Mouse (Mus musculus) G1E-ER4 (cell line): ENCODE results near the gene Dnttip1. TPM values are rescaled to one million over a fixed set of nuclear protein-coding genes. Genes with fewer than 3 reads are reported as not detected.

ENCODE experiments used
- GATA1 ChIP-seq: IDR thresholded peaks from one replicate; pipeline ENCODE4 v1.8.0; 2012; ENCODE audit warnings: low read length, inconsistent platforms
- polyA plus RNA-seq: library from polyadenylated mRNA; stranded (reverse); fragments of >175 nt; gene quantifications from 2 replicates; pipeline ENCODE4 v1.2.3, GENCODE M21; 2012

The Dnttip1 gene
- polyA plus RNA-seq, 1 experiment = 212 TPM

DNA sequence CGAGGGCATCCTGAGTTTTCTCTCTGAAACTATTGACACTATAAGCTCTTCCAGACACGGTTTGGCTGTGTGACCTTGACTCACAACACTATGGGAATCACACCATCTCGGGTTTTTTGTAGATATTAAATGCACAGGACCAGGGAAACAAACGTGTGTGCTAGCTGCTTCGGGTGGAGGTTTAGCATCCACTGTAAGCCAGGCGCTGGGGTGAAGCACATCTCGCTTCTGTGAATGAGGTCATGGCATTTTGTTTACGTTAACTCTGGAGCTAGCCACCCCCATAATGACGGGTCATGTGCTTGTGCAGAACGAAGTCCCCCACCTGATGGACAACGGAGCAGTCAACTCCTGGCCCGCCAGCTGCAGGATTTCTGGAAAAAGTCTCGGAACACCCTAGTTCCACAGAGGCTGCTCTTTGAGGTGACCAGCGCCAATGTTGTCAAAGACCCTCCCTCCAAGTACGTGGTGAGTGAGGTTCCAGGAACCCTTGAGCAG, 40.7 kb downstream of the Dnttip1 start:
- TF ChIP-seq GATA1 = no peak

DNA sequence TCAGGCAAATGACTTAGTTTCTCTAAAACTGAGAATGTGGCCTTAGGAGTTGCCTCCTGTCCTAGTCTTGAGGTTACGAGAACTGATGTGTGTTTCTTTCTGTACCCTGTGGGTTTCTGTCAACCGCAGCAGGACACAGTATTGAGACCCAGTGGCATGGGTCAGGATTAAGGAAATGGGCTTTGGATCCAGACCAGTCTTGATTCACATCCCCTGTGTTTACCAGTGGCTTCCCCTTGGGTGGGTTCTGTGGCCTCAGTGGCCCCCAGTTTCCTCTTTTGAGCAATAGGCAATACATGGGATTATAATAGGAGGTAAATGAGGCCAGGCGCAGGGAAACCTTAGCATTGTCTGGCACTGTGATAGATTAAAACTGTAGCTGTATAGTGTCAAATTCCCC, 41.2 kb downstream of the Dnttip1 start:
- TF ChIP-seq GATA1 = no peak

DNA sequence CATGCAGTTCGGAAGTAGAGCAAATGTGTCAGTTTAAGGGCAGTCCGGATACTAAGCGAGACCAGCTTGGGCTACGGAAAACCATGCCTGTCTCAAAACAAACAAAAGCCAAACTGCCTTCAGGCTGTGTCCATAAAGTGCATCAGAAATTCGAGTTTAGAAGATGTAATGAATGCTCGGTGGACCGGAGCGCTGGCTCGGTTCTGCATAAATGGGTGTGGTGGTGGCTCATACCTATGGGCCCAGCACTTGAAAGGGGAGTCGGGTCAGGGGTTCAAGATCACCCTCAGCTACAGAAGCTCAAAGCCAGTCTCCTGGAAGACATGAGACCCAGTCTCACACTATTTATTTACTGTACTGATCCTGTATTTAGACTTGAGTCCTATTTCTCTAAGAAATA, 42.0 kb downstream of the Dnttip1 start:
- TF ChIP-seq GATA1 = no peak

DNA sequence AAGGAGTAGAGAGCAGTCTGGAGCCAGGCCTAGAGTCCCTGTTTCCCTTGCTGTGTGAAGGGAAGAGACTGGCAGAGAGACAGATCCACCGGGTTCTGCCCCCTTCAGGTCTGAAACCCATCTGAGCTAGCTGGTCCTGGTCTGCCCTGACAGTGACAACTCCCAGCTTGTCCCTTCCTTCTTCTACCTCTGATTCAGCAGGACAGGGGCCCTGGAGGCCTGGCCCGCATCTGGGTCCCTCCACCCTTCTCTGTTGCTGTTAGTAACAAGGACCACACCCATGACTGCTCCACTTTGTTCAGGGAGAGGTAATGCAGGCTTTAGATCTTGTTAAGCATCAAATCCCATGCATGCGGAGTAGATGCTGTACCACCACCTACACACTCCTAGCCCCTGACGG, 42.6 kb downstream of the Dnttip1 start:
- no peak for TF ChIP-seq GATA1

DNA sequence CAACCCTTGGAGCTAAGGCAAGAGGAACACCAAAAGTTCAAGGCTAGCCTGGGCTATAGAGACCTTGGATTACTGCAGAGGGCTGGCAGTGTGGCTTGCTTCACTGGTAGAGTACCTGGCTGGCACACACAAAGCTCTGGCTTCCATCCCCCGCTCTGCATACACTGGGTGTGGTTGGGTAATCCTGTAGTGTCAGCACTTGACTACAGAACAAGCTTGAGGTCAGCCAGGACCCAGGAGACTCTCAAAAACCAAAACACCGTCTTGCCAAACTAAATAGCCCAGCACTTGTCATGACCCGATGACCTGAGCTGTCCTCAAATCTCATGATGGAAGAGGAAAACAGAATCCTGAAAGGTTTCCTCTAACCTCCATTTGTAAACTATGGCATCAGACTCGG, 44.7 kb downstream of the Dnttip1 start:
- TF ChIP-seq GATA1 = no peak

DNA sequence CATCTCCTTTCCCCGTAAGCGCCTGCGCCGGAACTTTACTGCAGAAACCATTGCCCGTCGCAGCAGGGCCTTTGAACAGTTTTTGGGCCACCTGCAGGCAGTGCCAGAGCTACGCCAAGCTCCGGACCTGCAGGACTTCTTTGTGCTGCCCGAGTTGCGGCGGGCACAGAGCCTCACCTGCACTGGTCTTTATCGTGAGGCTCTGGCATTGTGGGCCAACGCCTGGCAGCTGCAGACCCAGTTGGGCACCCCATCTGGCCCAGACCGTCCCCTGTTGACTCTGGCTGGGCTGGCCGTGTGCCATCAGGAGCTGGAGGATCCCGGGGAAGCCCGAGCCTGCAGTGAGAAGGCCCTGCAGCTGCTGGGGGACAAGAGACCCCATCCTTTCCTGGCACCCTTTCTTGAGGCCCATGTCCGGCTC, 46.1 kb downstream of the Dnttip1 start:
- no peak for TF ChIP-seq GATA1

DNA sequence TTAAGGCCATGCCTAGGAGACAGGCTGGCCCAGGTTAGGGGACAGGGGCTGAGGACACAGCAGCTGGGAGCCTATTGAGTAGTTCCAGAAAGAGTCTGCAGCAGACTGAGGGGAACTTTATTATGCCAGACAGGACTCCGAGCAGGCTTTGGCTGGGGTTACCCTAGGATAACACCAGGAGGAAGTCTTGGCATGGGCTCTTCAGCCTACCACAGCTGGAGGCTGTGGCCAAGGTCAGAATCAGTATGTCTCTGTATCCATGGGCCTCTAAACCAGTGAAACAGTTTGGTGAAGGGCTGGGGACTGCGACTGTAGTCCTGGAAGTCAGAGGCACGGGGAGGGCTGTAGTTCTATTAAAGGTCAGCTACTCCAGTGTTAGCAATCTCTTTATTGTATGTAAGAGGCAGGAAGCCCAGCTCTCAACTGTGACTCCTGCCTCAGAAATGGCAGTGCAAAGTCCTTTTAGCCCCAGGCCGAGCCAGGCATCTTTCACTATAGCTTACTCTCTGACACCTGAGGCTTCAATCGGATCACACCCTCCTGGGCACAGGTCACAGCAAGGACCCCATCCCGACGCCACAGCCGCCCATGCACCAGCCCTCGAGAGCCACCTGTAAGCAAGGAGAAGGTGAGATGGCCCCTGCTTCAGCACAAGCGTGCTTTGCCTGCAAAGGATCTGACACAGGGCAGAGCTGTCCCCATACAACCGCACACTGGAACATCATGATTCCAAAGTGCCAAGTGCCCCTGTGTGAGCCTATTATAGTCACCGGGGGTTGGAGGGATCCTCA, 46.8 kb downstream of the Dnttip1 start:
- no peak for TF ChIP-seq GATA1

DNA sequence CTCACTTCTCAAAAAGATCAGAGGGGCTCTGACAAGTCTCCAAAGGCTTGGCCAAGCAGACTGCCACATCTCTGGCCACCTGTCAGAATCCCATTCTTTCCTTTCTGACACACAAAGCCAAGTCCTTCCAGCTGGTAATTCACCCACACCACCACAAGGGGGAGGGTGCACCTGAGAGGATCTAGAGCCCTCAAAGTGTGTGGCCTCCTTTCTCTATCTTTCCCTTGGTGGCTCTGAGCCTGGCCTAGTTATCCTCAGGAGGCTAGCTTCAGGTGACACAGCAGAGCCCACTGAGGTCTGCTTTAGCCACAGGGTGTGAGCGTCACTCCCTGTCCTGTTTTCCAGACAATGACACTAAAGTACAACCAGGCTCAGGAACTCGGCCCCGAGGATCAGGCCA, 47.5 kb downstream of the Dnttip1 start:
- no peak for TF ChIP-seq GATA1

DNA sequence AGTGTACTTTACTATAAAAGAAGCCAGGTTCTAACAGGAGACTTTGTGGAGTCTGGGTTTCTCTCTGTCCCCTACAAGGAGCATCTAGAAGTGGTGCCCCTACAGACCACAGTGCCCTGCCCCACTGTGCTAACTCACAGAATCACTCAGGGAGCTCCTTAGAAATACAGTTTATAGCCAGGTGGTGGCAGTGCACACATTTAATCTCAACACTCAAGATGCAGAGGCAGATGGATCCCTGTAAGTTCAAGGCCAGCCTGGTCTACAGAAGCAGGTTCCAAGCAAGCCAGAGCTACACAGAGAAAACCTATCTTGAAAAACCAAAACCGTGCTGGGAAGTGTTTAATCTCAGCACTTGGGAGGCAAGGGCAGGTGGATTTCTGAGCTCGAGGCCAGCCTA, 48.0 kb downstream of the Dnttip1 start:
- no peak for TF ChIP-seq GATA1

DNA sequence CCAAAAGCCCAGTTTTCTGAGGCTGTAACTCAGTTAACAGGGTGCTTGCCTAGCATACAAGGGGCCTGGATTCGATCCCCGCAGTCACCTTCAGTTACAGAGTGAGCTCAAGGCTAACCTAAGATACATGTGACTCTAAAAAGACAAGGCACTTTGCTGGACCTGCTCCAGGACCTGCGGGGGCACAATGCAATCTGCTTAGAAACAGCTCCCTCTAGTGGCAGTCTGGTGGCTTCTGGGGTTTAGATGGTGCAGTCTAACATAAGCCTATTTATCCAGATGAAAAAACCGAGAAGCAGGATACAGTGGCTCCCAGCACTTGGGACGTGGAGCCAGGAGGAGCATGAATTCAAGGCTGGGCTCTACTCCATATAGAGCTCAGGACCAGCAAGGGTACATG, 48.5 kb downstream of the Dnttip1 start:
- TF ChIP-seq GATA1 = no peak

DNA sequence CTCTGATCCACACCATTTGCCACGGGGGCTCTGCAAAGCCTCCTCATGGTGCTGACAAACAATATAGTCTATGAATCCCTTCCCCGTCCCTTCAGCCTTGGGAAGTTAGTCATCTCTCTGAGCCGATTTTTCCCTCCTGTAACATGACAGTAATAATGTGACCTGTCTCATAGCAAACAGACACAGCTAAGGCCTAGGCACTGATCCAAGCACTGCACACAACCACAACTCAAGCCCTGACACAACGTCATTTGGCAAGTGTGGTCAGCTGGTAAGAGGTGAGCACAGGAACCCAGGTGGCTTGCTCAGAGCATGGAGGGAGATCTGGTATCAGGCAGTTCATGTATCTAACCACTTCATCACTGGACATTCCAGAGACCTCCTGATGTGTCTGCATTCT, 50.1 kb downstream of the Dnttip1 start:
- TF ChIP-seq GATA1 = no peak

DNA sequence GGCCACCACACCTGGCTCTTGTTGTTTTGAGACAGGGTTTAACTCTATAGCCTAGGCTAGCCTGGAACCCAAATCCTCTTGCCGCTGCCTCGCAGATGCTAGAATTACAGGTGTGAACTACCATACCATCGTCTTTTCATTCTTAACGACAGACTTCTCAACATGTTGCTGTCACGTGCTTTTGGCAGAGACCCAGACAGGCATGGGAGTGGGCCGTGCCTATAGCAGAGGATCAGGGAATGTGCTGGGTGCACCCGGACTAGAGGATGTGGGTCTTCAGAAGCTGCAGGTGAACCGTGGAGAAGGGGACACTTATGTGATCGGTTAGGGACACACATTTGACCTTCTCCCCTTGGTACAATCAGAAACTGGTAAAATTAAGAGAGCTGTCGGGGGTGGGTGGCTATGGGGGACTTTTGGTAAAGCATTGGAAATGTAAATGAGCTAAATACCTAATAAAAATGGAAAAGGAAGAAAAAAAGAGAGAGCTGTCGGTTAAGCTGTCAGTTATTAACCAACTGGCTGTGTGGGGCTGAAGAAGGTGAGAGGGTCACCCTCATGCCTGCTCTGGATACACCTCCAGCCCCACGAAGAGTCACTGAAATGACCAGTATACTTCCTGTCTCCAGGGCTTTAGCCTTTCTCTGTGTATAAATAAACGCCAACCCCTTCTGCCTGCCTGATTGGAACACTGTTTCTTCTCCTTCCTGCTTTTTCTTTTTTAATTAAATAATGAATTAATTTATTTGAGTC, 54.6 kb downstream of the Dnttip1 start:
- no peak for TF ChIP-seq GATA1

DNA sequence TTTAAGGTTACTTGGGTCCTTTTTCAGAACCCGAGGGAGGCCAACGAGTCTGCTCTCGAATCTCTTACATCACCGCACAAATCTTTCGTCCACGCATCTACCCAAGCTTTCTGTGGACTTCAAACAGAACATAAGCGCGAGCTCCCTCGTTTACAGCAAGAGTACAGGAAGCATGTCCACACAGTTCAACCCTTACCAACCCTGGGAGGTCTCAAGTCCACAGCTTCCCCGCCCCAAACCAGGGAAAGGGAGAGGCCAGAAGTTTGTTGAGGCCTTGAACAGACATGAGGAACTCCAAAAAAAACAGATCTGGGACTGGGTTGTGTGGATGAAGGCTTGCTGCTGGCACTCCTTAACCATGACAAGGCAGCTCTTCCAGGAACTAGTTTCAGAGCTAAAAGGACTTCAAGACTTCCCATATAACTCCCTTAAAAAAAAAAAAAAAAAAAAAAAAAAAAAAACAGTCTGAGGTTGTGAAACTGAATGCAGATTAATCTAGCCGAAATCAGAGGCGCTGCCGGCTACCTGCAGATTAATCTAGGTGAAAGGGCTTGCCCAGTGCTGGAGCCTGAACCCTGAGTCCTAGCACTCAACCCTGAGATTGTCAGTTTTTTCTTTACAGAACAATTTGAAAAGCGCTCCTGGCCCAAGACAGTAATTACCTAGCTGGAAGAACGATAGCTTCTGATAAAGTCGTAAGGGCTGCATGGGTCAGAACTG, 57.6 kb downstream of the Dnttip1 start:
- no peak for TF ChIP-seq GATA1

DNA sequence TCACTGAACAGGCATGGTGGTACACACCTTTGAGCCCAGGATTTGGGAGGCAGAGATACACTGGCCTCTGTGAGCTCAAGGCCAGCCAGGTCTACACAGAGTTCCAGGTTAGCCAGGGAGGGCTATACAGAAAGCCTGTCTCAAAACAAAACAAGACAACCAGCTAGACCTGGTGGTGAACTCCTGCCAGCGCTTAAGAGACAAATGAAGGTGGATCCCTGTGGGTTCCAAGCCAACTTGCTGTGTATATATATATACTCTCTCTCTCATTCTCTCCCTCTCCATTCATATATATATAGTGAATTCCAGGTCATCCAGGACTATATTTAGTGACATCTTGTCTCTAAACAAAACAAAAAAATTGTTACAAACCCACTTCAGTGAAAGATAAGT, 58.1 kb downstream of the Dnttip1 start:
- no peak for TF ChIP-seq GATA1

DNA sequence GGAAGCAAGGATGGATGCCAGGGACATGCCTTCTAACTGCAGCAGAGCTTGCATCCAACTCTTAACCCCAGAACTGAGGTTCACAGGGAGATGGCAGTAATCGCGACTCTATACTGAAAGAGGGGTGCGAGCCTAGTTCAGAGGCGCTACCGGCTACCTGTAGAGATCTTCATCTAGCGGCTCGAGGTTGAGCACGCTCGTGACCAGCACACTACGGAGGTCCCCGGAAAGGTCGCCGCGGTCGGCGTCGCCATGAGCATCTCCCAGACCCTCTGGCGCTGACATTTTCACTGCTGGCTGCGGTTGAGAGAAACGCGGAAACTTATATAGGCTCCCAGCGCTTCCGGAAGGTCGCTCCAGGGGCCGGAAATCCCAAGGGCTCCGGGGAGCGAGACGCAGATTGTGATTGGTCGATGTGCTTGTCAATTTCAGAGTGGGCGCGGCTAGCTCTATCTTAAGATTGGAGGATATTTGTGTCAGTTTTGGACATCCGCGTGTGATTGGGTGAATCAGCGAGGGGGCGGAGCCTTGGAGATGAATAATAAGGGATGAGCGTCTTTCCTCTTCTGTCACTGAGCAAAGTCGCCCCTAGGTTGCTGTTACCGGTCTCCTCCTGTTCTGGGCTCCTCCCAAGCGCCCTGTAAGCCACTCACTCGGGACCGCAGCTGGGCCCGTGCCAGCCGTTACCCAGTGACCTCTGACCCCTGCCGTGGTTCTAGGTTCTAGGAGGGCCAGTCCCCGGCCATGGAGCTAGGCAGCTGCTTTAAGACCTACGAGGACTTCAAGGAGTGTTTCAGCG, 58.9 kb downstream of the Dnttip1 start, which contains the start of the genes Acot8 and Zswim3:
TSS of gene Acot8 (minus strand) at position 350 of the 799 bp plus-strand sequence.
TSS of gene Zswim3 (plus strand) at position 566 of the 799 bp plus-strand sequence.
- TF ChIP-seq GATA1 = no peak

DNA sequence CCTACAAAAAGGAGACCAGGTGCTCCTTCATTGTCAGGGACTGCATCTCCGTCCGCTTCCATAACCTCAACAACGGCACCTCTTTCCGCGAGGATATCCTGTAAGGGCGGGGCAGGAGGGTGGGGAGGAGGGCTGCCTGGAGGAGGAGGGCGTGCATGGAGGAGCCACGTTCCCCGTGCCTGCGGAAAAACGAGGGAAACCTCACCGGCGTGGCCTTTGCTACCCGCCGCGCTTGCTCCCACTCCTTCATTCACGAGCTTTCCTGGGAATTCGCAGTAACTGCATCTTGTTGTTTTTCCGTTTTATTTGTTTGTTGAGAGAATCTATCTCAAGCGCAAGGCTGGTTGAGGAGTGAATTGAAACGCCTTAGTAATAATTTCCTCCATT, 59.5 kb downstream of the Dnttip1 start:
- no peak for TF ChIP-seq GATA1
